Mouse (Mus musculus) megakaryocyte-erythroid progenitor cell, adult 5-6 weeks (primary cell): ENCODE measurements around the gene Sergef. TPM values are rescaled to one million over a fixed set of nuclear protein-coding genes. Genes with fewer than 3 reads are reported as not detected.

Experiments used
- ATAC-seq: replicated peaks from 2 replicates; pipeline ENCODE4 v1.8.0; 2016; ENCODE audit warnings: mild to moderate bottlenecking, inconsistent platforms; ENCODE audit not compliant: severe bottlenecking, poor library complexity, low FRiP score, low TSS enrichment
- total RNA-seq, 2 experiments: library from RNA; stranded (forward) in 1 of 2; stranded (reverse) in 1 of 2; fragments of 200-1000, 215-1000 nt in 1 of 2; fragments of >200 nt in 1 of 2; fragmentation: Nextera tagmentation in 1 of 2; gene quantifications; 2 replicates each; pipeline ENCODE4 v1.2.3; 2014 to 2017

Gene Sergef
- total RNA-seq, 2 experiments from 2014 or later: 8.6 to 9.0 TPM

DNA sequence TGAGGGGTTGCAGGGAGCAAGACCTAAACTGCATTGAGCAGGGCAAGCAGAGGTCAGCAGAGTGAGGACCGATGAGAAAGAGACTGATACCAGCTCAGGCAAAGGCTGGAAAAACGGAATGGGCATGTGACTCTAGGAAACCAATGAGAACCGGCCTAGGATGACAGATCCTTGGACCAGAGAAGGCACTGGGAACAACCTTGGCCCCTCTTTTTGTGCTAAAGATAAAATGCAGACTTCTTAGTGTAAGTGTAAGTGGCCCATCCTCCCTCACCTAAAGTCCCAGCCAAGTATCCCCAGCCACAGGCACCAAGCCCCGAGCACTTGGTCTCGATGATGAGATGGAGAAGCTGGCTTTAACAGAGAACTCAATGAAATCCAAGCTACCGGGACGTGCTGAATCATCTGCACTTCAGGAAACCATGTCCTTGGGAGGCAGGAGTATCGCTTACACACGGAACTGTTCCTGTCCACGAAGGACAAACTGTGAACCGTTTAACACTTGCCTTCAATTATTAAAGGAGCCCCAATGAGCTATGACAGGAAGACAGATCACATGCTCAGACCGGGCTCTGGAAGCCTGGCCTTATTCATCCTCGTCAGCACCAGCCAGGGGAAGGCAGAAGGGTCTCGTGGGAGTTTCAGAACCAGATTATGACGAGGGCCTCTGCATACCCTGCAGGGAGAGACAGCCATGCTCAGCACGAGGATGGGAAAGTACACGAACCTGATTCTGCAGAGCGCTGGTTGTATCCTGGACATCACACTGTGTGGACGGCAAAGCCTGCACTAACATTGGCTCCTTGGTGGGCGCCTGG, 87.5 kb downstream of the Sergef start:
- ATAC-seq: no peak

- no peak for ATAC-seq
Observed at GRCm38 (mm10) chr7:46551173-46551572, 88.4 kb downstream of the Sergef start.

GRCm38 (mm10) chr7:46548124-46548523, 91.5 kb downstream of the Sergef start:
- ATAC-seq: no peak

DNA sequence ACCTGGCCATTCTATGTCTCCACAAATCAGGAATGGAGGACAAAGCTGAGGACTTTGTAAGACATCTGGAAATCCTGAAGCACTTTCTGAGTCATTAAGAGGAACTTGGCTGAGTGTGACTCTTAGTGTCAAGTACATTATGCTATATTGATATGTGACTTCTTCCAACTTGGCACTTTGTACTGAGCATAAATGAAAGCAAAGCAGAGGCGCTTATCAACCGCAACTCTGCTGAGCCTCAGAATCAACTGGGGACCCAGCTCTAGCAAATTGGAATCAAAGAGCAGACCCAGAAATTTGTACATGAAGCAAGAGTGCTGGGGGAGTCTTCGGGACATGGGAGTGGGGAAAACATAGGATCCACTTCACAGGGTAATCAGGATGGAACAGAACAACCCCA, 92.0 kb downstream of the Sergef start:
- no peak for ATAC-seq

- peak; percentile 83 for ATAC-seq
Observed at GRCm38 (mm10) chr7:46546539-46546938, 93.1 kb downstream of the Sergef start.

GRCm38 (mm10) chr7:46544195-46544641, 95.4 kb downstream of the Sergef start:
- peak; percentile 55 for ATAC-seq

DNA sequence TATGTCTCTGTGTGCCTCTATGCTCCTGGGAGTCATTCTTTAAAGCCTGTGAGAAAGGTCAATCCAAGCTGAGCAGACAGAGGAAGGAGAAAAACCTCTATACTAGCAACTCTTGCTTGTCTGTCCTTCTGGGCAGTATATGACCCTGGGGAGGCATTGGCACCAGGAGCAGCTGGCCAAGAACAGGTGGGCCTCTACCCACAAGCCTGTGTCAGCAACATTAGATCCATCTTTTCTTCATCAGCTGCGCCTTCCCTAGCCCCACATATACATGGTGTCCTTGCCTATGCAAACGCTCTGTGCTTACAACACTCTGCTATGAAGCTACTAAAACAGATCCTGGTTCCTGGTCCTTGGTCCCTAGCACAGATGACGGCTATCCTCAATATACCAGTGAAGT, 97.5 kb downstream of the Sergef start:
- no peak for ATAC-seq

DNA sequence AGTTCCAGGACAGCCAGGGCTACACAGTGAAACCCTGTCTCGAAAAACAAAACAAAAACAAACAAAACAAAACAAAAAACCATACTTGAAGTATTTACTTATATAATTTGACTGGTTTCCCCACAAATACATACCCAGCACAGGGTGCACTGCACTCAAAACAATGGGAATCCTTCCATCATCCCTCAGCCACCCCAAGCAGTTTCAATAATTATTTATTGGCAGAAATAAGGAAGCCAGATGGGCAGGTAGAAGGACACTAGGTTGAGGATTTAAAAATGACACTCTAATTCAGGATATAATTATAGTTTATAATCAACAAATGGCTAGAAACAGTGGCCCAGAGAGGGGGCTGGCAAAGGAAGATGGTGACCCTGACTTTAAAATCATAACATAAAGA, 99.0 kb downstream of the Sergef start:
- ATAC-seq: no peak

GRCm38 (mm10) chr7:46536456-46537097, 103.0 kb downstream of the Sergef start:
- ATAC-seq: no peak

- peak; percentile 86 for ATAC-seq
Observed at GRCm38 (mm10) chr7:46535429-46535799, 104.2 kb downstream of the Sergef start.

DNA sequence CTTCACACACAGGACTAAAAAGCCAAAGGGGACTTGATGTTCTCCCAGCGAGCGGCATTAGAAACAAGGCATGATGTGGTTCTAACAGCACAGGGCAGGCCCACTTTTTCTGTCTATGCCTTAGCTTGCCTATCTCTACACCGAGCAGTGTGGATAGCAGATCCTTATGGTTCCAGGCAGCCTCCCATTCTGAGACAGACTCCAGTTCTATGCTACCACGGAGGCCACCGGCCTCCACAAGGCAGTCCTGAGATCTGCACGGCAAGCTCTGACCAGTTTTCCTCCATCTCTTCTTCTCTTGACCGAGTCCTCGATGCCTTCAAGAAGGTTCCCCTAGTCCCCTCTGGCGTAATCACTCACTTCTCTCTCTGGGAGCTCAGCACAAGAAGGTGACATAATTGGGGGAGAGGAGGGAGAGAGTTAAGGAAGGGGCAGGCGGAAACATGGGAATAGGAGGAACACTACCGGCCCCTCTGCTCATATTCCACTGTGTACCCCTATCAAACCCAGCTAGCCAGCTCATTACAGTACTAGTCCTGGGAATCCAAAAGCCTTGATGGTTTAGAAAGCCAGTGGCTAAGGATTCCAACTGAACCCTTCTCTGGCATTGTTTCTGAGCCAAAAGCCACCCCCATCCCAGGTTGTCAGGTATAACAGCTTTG, 104.7 kb downstream of the Sergef start:
- ATAC-seq: no peak

GRCm38 (mm10) chr7:46533518-46533917, 106.1 kb downstream of the Sergef start:
- ATAC-seq: no peak

- no peak for ATAC-seq
Observed at GRCm38 (mm10) chr7:46531345-46531744, 108.3 kb downstream of the Sergef start.

GRCm38 (mm10) chr7:46529930-46530329, 109.7 kb downstream of the Sergef start:
- no peak for ATAC-seq

DNA sequence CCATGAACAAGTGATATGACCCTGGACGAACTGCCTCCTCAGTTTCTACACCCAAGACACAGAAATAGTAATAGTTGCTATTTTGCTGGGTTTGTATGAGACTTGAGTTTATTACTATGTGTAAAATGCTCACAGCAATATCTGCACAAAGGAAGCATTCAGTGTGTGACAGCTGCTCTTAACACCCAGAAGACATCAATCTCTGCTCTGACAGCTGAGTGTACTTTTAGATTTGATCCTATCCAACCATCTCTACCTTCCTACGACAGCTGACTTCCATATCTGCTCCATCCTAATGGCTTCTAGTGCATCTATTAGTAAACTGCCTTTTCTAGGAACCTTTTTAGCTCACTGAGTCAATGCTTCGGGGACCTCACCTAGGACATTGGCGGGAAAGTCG, 110.3 kb downstream of the Sergef start:
- no peak for ATAC-seq

DNA sequence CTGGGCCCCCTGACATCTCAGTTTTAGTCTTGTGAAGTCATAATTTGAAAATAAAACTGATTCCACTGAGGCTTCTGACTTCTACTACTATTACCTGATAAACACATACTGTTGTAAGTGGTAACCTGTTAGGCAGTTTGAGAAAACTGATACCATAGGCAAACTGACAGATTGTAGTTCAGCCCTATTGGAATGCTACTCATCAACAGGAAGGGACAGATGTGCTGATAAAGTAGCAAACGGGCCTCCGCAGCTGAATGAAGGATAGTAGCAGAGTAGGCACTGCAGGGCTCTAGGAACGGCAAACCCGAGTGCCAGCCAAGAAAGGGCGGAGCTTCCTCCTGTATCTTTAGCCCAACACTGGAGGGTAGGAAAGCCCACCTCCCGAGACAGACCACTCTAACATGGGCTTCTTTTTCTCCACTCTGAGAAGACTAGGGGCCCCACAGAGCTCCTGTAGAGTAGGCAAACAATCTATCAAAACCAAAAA, 112.9 kb downstream of the Sergef start:
- ATAC-seq: peak; percentile 66

- no peak for ATAC-seq
Observed at GRCm38 (mm10) chr7:46523215-46523614, 116.4 kb downstream of the Sergef start.

DNA sequence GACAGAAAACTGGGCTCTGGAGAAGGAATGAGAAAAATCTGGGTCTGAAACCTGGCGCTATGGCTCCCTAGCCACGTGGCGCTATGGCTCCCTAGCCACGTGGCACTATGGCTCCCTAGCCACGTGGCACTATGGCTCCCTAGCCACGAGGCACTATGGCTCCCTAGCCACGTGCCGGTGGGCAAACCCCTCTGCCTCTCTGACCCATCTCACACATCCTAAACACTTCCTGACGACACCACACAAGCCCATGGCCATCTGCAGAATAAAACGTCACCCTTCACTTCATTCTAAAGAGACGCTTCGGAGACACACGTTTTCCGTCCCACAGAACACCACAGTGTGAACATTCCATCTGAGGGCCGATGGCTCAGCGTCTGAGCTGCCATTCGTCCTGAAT, 117.8 kb downstream of the Sergef start:
- ATAC-seq: no peak

GRCm38 (mm10) chr7:46519148-46519547, 120.5 kb downstream of the Sergef start:
- ATAC-seq: no peak

DNA sequence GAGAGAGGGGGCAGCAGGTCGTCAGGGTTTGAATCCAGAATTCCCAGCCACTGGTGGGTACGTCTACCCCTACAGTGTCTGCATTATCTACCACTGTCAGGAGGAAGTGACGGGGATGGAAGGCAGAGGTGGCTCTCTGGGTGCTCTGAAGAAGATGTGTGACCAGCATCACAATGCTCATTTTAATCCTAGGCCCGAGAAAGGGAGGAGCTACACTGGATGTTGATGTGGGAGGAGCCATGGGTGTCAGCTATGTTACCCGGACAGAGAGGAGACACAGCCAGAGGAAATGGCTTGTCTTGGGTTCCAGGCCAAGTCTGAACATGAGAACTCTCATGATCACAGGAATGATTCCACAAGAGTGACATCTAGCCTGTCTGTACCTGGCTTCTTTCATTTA, 122.4 kb downstream of the Sergef start:
- peak; percentile 41; the same call in 1 of the 2 replicates for ATAC-seq
